Mouse (Mus musculus) small intestine, adult 2 months (tissue): ENCODE measurements around the gene Krt42. TPM values are rescaled to one million over a fixed set of nuclear protein-coding genes. Genes with fewer than 3 reads are reported as not detected.
A peak's percentile ranks its signal among the peaks of the same experiment; 100 is the strongest.

Experiments
- H3K27ac ChIP-seq: fragments of 200-500 bp; 2 replicates; pipeline ENCODE4 v1.5.1; 2012; ENCODE audit warnings: low read depth, low read length, control low read depth, inconsistent platforms; ENCODE audit not compliant: insufficient read depth
- H3K27me3 ChIP-seq: fragments of 200-500 bp; 2 replicates; pipeline ENCODE4 v1.6.1; 2012; ENCODE audit warnings: mild to moderate bottlenecking, moderate library complexity, low read length, inconsistent platforms; ENCODE audit not compliant: control insufficient read depth, insufficient read depth
- H3K36me3 ChIP-seq: fragments of 200-500 bp; 2 replicates; pipeline ENCODE4 v1.6.1; 2012; ENCODE audit warnings: mild to moderate bottlenecking, low read length, control low read depth, inconsistent platforms; ENCODE audit not compliant: control insufficient read depth, insufficient read depth
- H3K4me1 ChIP-seq: fragments of 200-500 bp; 2 replicates; pipeline ENCODE4 v1.6.1; 2012; ENCODE audit warnings: low read length, inconsistent platforms, mixed read lengths; ENCODE audit not compliant: control insufficient read depth, insufficient read depth, insufficient read length
- H3K4me3 ChIP-seq: fragments of 200-500 bp; 2 replicates; pipeline ENCODE4 v1.5.1; 2012; ENCODE audit warnings: low read depth, mild to moderate bottlenecking, control low read depth, inconsistent platforms, low read length, moderate library complexity
- CTCF ChIP-seq: fragments of 200-500 bp; IDR thresholded peaks from 2 replicates; pipeline ENCODE4 v1.5.1; 2012; ENCODE audit warnings: low read depth, mild to moderate bottlenecking, control low read depth, inconsistent platforms, low read length, moderate library complexity, mixed read lengths; ENCODE audit not compliant: insufficient replicate concordance, insufficient read length; ENCODE audit errors: extremely low read depth
- POLR2A ChIP-seq: fragments of 200-500 bp; IDR thresholded peaks from 2 replicates; pipeline ENCODE4 v1.6.1; 2012; ENCODE audit warnings: low read depth, mild to moderate bottlenecking, control low read depth, inconsistent platforms, low read length, moderate library complexity
- WGBS: fragments of 180-500 bp; shearing (Covaris S2); methylation state at CpG from one replicate; pipeline ENCODE4 v1.1.7; 2018; 5-methylcytosine and 5-hydroxymethylcytosine counted together
- polyA plus RNA-seq: library from polyadenylated mRNA; depleted of rRNA; stranded (reverse); fragments of >200 nt; gene quantifications from 2 replicates; pipeline ENCODE4 v1.2.3, GENCODE M21; 2012

Gene Krt42
- polyA plus RNA-seq, 1 experiment: not detected

GRCm38 (mm10) chr11:100292884-100293283 is 23.2 kb upstream of the Krt42 start:
- Histone ChIP-seq H3K36me3 (no peaks in the 10 kb centered on the region), H3K4me1 (peaks cover 24% of the 10 kb centered on the region), H3K27me3 (no peaks in the 10 kb centered on the region), H3K27ac (no peak overlapping the region), H3K4me3 (no peak overlapping the region)
- 88% methylated on average over 6 of the region's 6 CpGs for WGBS
- TF ChIP-seq POLR2A: no peak
- TF ChIP-seq CTCF: no peak

GRCm38 (mm10) chr11:100290235-100290634 is 20.6 kb upstream of the Krt42 start:
- H3K27me3 ChIP-seq: no peaks in the 10 kb centered on the region
- no peak for TF ChIP-seq CTCF
- H3K36me3 ChIP-seq: no peaks in the 10 kb centered on the region
- H3K27ac ChIP-seq: peak overlapping the region; percentile 99; the same call in 1 of the 2 replicates
- peaks cover 43% of the 10 kb centered on the region for H3K4me1 ChIP-seq
- WGBS: 32% methylated on average over 5 of the region's 5 CpGs
- H3K4me3 ChIP-seq: no peak overlapping the region

GRCm38 (mm10) chr11:100288942-100289341 is 19.3 kb upstream of the Krt42 start:
- Histone ChIP-seq H3K36me3 (no peaks in the 10 kb centered on the region), H3K4me1 (peaks cover 52% of the 10 kb centered on the region), H3K4me3 (peak overlapping the region; percentile 53), H3K27ac (peak overlapping the region; percentile 99), H3K27me3 (no peaks in the 10 kb centered on the region)
- 20% methylated on average over 6 of the region's 6 CpGs for WGBS
- TF ChIP-seq CTCF (no peak), POLR2A (0 out of 2 replicates have a peak, but pooled peaks have one; percentile 48)

GRCm38 (mm10) chr11:100287024-100287423 is 17.4 kb upstream of the Krt42 start:
- H3K4me3 ChIP-seq: no peak overlapping the region
- no peaks in the 10 kb centered on the region for H3K27me3 ChIP-seq
- WGBS: 20% methylated on average over 10 of the region's 10 CpGs
- peak overlapping the region; percentile 100 for H3K27ac ChIP-seq
- no peaks in the 10 kb centered on the region for H3K36me3 ChIP-seq
- TF ChIP-seq POLR2A (no peak), CTCF (no peak)
- peaks cover 58% of the 10 kb centered on the region for H3K4me1 ChIP-seq

GRCm38 (mm10) chr11:100284988-100285387 is 15.3 kb upstream of the Krt42 start:
- TF ChIP-seq CTCF (no peak), POLR2A (no peak)
- Histone ChIP-seq H3K27me3 (no peaks in the 10 kb centered on the region), H3K4me1 (peaks cover 54% of the 10 kb centered on the region), H3K27ac (peak overlapping the region; percentile 100), H3K4me3 (no peak overlapping the region), H3K36me3 (no peaks in the 10 kb centered on the region)
- WGBS: 47% methylated on average over 4 of the region's 4 CpGs

GRCm38 (mm10) chr11:100282549-100282948 is 12.9 kb upstream of the Krt42 start:
- no peak overlapping the region for H3K27ac ChIP-seq

GRCm38 (mm10) chr11:100281596-100282544 is 12.2 kb upstream of the Krt42 start:
- Histone ChIP-seq H3K27me3 (no peaks in the 10 kb centered on the region), H3K4me1 (peaks cover 31% of the 10 kb centered on the region), H3K36me3 (no peaks in the 10 kb centered on the region), H3K4me3 (no peak overlapping the region), H3K27ac (no peak overlapping the region)
- WGBS: 19% methylated on average over 11 of the region's 11 CpGs
- no peak for TF ChIP-seq POLR2A
- TF ChIP-seq CTCF: peak; percentile 41; the same call in 1 of the 2 replicates

More at GRCm38 (mm10) chr11:100282549-100282948, 12.9 kb upstream of the Krt42 start:
- TF ChIP-seq POLR2A (no peak), CTCF (peak; percentile 97)
- 17% methylated on average over 10 of the region's 10 CpGs for WGBS
- H3K4me3 ChIP-seq: no peak overlapping the region
- H3K27me3 ChIP-seq: no peaks in the 10 kb centered on the region
- H3K36me3 ChIP-seq: no peaks in the 10 kb centered on the region
- H3K4me1 ChIP-seq: peaks cover 34% of the 10 kb centered on the region
